Mouse (Mus musculus) frontal cortex, postnatal 25 days (tissue): ENCODE measurements around the gene Ces1d.
"Not testable (repeated sequence)": the region's sequence is repeated elsewhere in the genome, so short reads cannot be mapped to it uniquely, and the experiment has no call there.

Experiments used
- DNase-seq, 2 experiments: peaks; one replicate each; pipeline ENCODE4 v3.0.0; 2022; ENCODE audit warnings: low spot score in 2 of 2

The Ces1d gene

DNA sequence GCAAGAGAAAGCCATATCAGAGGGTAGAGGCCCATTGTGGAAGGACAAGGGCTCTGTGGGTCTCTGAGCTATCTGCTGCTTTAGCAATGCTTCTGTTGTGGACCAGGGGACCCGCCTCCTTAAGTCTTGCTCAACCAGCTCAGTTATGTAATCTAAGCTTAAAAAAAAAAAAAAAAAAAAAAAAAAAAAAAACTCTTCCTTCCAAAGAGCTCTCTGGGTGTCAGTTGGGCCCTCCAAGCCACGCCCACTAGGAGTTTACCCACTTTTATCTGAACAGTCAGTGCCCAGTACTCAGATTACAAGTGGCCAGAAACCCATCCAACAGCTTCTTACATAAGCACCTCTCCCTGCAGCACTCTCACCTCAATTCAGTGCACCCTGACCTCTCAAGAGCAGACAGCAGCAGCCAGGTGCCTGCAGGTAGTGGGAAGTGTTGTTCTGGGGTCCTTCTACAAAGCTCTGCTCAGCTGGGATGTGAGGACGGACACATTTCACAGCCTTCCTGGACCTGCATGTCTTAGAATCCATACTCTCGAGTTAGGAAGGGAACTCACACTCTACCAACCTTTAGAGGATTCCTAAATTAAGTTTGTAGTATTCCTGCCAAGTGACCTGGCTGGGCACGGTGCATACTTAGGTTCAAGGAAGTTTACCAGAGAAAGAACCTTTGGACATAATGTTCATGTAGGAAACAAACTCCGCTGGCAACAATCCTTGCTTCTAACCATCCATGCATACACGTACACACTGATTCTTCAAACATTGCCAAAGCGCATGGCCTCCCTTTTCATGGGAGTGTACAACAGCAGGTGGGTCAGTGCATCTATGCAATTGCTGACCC, at the start of gene Ces1d:
Ces1d (minus strand) TSS at position 154 of the 841 bp plus-strand sequence.
- no peak for DNase-seq

DNA sequence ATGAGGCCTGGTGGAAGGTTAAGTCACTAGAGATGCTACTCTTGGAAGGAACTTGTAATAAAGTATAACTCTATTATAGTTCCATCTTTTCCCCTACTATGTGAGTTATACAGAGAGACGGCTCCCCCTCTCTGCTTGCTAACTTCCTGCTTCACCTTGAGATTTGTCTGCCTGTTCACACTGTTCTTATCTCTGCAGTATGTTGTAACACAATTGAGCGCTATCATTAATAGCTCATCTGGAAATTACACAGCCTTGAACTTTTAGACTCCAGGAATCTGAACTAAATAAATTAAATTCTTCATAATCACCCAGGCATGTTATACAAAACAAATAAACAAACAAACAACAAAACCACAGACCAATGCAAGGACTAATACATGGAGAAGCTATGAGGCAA, 48.4 kb upstream of the Ces1d start:
- DNase-seq = no peak

DNA sequence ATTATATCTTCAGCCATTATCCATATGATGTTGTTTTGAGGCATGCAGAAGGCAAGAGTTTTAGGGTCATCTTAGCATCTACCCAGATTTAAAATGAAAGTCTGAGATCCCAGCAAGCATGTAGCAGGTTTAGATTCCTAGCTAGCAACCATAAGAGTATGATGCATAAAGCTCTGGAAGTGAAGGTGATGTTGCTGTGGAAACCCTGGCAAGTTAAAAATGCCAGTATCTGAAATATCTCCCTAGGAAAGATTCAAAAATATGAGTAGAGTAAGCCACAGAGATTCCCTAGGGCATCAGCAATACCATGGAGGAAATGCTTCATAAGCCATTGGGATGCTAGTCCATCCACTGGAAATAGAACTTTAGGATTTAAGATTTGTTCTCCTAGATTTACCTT, 42.2 kb upstream of the Ces1d start:
- DNase-seq = no peak

DNA sequence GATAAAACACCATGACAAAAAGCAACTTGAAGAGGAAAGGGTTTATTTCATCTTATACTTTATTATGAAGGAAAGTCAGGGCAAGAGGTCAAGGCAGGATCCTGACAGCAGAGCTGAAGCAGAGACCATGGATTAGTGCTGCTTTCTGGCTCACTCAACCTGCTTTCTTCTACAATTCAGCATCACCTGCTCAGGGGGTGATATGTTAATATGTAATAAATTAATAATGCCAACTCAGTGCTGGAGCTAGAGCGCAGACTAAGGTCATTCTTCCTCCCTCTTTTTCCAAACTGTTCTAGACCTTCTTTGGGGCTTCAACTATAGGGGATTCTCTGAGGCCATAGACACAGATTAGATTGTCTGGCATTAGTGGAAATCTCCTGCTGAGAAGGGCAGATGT, 38.0 kb upstream of the Ces1d start:
- DNase-seq = no peak

DNA sequence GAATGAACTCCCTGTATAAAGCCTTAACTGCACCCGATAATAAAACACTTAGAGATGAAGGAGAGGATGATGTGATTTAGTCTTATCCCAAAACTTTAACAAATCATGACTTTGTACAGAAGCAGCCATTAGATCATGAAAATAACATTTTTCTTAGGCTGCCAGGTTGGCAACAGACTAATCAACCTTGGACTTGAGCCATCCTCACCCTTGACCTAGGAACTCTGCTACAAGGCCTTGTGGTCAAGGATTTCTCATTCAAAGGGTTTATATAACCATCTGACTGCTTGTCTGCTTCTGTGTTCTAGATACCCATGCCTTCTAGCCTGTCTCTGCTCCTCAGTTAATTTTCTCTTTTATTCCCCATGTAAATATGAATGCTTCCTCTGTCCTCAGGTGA, 37.1 kb upstream of the Ces1d start:
- no peak for DNase-seq

DNA sequence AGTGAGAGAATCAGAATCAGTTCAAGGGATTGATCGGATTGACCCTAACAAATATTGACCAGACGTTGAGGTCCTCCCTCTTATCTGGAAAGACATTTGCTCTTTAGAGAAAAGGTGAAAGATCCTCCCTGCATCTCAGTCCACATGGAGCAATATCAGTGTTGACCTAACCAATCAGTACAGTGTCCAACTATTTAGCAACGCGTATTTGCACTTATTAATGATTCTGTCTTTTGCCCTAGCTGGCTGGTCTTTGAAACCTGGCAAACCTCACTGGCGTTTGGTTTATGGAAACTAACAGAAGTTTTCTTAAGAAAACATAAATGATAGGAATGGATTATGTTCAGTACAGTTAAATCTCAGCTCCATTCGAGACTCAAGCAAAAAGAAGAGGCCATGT, 36.4 kb upstream of the Ces1d start:
- DNase-seq = no peak

DNA sequence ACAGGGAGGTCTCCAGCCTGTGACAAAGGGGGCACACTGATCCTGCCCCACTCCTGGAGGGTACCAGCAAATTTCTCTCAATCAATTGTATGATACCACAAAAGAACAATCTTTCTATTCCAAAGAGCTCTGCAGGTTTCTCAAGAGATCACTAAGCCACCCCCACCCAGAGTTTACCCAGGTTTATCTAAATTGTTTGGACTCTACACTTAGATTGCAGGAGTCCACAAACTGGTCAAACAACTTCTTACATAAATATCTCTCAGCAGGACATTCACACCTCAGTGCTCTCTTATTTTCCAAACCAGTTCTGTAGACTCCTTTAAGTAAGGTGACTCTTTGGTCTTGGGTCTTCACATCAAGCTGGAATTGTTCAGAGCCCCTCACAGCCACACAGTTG, 31.8 kb upstream of the Ces1d start, which contains the start of gene Ces1e:
Ces1e (minus strand) TSS at position 174 of the 400 bp plus-strand sequence.
- no peak for DNase-seq

DNA sequence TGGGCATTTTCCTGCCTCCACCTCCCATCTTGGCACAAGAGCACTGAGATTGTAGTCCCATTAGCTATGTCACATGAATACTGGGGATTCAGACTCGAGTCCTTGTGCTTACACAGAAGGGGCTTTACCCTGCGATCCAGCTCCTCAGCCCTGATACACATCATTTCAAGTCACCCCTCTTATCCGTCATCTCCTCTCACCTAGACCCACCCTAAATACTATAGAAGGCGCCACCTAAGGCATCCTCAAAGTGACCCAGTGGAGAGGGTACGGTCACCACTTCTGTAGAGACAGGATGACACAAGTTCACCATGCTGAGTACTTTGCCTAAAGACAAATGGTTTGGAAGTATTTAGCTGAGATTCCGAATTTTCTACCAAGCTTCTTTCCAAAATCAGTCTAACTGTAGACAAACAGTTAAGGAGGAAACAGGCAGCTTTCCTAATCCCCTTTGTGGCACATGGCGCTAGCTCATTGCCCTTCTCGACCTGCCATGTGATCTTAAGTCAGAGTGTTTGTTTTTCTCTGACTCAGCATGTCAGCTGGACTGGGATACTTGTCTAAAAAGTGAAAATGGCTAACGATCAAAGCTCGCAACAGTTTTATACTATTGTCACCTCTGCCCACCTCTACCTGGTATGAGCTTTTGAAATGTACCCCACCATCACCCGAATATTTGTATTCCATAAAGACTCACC, 31.2 kb upstream of the Ces1d start:
- DNase-seq = no peak

DNA sequence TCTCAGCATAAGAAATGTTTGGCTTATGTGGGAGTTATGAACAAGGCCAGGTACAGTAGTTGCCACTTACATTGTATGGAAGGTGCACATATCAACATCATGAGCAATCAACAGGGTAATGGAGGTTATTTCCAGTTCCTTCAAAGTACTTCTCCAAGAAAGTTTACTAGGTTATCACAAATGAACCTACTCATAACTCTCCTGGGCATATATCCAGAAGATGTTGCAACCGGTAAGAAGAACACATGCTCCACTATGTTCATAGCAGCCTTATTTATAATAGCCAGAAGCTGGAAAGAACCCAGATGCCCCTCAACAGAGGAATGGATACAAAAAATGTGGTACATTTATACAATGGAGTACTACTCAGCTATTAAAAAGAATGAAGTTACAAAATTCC, 28.8 kb upstream of the Ces1d start:
- DNase-seq = not testable (repeated sequence)

DNA sequence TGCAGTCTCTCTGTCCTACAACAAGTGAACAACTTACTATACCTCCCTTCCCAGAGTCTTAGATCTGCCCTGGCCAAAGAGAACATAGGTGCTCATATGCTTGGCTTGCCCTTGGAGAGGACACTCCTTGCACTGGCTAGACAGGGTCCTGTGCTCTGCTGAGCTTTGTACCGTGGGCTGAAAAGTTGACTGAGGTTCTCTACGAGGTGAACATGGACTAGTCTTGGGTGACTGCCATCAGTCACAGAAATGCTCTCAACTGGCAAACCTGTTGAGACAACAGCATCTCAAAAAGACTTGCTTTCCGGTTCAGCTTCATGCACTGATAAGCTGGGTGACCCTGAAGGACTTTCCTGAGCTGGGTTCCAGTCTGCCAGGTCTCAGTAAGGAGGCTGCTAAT, 24.3 kb upstream of the Ces1d start:
- DNase-seq = no peak

DNA sequence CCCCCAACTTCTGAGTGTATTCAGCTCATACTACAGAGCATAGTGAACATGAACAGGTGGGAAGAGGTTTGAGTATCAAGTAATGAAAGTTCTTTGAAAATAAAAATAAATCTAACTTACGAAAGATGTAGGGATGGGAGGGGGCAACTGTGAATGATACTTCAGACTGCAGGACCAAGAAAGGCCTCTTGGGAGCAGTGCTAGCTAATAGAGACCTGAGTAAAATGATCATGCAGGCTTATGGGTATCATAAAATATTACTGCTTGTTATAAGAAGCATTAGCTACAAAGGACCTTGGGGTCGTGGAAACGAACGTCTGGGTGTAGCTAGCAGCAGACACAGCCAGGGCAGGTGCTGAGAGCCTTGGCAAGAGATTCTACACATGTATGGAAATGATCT, 20.2 kb upstream of the Ces1d start:
- DNase-seq = no peak

DNA sequence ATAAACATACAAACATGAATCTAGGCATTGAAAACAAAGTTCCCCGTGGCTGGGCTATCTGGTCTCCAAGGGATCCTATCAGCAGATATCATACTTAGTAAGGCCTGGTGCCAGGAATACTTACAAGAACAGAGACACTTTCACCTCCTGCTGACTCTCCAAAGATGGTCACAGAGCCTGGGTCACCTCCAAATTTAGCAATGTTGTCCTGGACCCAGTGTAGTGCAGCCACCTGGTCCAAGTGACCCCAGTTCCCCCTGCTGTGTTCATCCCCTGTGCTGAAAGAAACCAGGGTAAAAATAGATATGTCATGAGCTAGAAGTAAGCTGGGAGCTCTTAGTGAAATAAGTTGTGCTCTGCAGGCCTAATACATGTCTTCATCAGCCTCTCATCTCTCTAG, 19.7 kb upstream of the Ces1d start:
- no peak for DNase-seq

DNA sequence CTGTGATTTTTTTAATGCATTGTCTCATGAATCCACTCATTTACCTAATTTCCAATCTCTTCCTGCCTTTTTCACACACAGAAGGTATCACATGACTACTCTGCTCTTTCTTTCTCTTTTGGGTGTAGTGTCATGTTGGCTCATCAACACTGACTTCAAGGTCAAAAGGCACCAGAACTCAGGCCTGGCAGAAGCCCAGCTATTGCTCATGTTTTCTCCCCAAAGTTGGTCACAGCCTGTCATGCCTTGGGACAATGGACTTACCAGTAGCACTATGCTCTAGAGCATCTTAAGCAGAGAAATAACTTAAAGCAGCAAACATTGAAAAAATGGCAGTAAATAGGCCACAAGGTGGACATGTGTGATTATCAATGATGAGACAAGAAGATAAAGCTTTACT, 13.5 kb upstream of the Ces1d start:
- DNase-seq = no peak

DNA sequence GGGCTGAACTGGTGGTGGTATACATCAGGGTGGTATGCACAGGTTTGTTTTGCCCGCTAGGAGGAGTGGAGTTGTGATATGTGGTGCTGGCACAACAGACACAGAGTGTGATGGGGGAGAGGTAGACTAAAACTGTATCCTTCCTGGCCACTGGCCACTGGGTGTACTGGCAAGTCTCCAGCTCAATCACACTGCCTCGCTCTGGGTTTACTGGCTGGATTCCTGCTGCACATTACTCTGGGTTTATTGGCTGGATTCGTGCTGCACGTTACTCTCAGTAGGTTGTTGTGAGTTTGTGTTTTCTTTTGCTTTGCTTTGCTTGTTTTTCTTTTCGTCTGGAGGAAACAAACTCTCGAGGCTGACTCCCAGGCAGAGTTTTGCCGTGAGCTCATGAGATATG, 1.5 kb upstream of the Ces1d start:
- not testable (repeated sequence) for DNase-seq

DNA sequence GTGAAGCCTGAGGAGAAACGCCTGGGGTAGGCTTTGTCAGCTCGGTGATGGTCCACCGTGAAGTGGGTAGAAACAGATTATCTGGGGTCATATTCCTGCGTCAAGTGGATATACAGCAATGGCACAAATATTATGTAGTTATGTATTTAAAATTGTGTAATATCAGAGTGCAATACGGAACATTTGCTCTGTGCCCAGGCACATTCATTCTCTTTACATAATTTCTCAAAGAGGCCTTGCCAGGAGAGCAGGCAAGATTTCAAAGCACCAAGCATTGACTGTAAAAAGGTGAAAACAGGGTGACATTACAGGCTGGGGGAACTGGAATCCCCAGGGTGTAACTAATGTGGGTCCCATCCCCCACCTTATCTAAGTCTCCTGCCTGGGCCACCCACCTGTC, 1.2 kb downstream of the Ces1d start:
- DNase-seq = no peak

DNA sequence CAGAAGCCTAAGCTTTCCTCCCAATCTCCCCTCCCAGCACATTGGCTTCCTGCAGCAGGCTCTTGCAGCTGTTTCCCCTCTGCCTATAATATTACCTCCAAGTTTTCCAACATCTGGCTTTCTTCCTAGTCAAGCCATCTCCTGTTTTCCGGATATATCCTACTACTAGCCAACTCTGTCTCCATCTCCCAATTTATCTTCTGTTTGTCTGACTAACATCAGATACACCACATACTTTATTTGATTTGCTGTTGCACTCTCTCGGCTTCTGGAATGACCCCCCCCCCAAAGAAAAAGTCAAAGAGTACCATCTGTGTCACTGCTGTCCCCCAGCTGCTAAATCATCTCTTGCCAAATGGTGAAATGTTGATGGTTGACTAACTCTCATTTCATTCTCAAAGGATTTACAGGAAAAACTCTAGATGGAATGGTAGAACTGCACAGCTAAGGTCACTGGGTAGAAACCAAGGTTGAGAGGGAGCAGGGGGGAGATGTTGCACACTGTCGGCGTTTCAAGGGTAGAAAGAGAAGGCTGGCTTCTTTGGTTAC, 17.0 kb downstream of the Ces1d start:
- DNase-seq = no peak

DNA sequence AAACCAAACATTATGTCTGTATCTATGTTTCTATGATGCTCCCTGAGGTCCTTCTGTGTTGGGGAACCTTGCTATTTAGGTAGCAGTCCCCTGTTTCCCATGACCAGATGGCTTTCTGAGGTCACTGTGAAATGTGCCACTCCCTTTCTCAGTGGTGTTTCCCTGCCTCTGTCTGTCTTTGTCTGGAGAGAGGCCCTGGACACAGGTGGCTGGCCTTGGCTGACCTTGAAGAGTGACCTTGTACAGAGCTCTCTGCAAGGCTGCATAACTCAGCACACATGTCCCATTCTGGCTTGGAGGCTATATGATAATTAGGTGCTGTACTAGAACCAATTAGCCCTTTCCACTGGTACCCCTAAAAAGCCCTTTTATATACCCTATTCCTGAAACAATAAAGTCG, 21.0 kb downstream of the Ces1d start:
- no peak for DNase-seq

DNA sequence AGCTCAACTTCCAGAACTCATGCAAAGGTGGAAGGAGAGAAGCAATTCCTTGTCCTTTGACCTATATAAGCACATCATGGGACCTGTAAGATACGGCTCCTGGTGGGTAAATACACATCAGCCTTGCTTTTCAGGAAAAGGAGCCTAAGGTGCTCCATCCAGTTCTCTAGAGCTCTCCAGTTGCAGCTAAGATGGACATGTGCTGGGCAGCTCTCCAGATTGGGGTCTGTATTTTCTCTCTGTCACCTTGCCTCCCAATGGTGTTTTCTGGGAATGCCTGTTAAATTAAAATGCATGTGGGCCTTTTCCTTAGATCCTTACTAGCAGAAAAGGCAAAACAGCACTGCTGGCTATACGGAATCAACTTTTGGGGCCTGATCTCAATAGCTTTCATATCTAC, 23.1 kb downstream of the Ces1d start:
- DNase-seq = no peak

DNA sequence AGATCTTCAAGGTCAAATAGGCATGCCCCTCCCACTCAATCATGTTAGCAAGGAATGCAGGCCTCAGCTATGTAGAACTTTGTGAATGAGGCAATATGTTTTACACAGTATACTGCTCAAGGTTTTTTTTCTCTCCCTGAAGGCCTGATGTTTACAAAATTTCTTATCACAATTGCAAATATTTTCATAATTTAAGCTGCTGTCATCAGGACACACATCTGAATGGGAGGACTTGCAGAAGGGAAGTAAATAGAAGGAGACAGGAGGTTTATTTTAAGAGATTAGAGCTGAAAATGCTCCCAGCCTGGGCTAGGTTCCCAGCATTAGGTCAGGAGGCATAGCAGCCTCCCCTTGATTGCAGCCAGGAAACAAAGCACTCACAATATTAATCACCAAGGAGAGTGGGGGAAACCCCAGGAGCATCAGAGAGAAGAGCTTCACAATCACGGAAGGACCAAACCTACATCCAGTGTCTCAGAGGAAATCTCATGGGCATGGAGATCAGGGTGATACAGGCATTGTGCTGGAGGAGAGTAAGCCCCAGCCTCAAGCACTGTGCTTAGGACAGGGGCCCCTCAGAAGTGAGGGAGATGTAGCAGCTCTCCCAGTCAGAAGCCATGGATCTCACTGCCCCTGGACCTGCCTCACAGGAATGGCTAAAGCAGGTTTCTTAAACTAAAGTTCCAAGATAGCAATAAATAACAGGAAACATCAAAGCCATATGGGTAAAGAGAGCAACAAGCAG, 25.6 kb downstream of the Ces1d start:
- no peak for DNase-seq

DNA sequence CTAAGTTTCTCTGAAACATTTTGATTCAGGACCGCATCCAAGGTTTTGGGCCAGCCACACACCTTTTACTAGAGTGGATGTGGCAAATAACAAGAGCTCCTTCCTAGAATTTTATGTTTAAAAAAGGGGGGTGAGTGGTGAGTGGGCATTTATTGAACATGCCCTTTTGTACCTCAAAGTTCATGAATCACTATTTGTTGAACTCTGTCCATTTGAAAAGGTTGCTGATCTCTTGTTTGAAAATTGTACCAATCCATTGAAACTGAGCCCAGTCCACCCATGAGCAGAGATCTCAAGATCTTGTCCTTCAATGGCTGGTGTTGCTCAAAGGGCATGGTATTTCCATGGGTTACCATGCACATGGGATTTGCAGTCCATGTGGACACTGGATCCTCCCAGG, 34.3 kb downstream of the Ces1d start:
- no peak for DNase-seq

DNA sequence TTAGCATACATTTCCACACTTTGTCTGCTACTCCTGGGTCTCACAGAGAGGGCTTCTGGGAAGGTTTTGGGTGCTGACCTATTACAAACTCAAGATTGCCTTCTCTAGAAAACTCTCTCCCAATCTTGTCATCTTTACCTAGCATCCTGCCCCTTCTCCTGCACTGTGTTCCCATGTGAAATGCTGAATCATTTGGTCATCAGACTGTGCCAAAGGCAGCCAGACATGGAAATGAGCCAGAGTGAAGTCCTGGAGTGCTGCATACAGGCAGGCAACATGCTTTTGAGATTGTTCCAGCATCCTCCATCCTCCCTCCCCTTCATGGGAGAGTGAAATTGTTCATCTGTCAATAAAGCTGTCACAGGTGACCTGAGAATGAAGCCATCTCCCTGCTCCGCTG, 46.2 kb downstream of the Ces1d start:
- DNase-seq = no peak

DNA sequence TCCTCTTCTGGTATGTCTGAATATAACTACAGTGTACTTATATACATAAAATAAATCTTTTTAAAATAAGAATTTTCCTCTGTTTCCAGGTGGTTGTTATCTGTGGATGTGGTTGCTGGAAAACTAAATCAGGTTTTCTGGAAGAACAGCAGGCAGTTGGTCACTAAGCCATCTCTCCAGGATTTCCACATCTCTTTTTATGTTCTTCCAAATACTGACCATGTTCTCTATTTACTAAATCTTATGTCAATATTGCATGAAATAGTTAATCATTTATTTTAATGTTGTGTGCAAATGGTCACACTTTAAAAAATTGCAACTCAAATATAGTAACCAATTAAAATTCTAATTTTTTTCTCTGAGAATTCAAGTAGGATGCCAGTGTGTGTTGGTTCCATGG, 50.3 kb downstream of the Ces1d start:
- no peak for DNase-seq
